Mouse (Mus musculus) urinary bladder, adult 18-20 months (tissue): ENCODE measurements around the gene Birc2.
"Not testable (repeated sequence)": the region's sequence is repeated elsewhere in the genome, so short reads cannot be mapped to it uniquely, and the experiment has no call there.

Experiments used
- DNase-seq, 2 experiments: peaks; one replicate each; pipeline ENCODE4 v3.0.0; 2022; ENCODE audit warnings: low spot score in 2 of 2, mixed read lengths in 2 of 2

Birc2 gene

GRCm38 (mm10) chr9:7836905-7837805 is at the start of gene Birc2:
TSS of gene Birc2 (minus strand) at chr9:7837064.
- peak; percentile 84 to 94 for DNase-seq

GRCm38 (mm10) chr9:7884346-7884745 is 47.5 kb upstream of the Birc2 start:
- no peak for DNase-seq

GRCm38 (mm10) chr9:7882304-7882865 is 45.5 kb upstream of the Birc2 start:
- no peak for DNase-seq

GRCm38 (mm10) chr9:7873511-7874211 is 36.8 kb upstream of the Birc2 start:
- DNase-seq, result no peak

GRCm38 (mm10) chr9:7872775-7873439 is 36.0 kb upstream of the Birc2 start, which contains the start of gene Birc3:
TSS of gene Birc3 (minus strand) at chr9:7873186.
- DNase-seq, result peak; percentile 67 to 69

GRCm38 (mm10) chr9:7872044-7872774 is 35.3 kb upstream of the Birc2 start:
- DNase-seq, result no peak

- no peak for DNase-seq
Observed at GRCm38 (mm10) chr9:7871316-7872043, 34.6 kb upstream of the Birc2 start.

GRCm38 (mm10) chr9:7870556-7871315 is 33.9 kb upstream of the Birc2 start:
- no peak for DNase-seq

GRCm38 (mm10) chr9:7868838-7869491 is 32.1 kb upstream of the Birc2 start:
- DNase-seq, result no peak

- no peak for DNase-seq
Observed at GRCm38 (mm10) chr9:7867981-7868380, 31.1 kb upstream of the Birc2 start.

- not testable (repeated sequence) for DNase-seq
Observed at GRCm38 (mm10) chr9:7866981-7867380, 30.1 kb upstream of the Birc2 start.

- DNase-seq, result no peak
Observed at GRCm38 (mm10) chr9:7860976-7861375, 24.1 kb upstream of the Birc2 start.

- no peak for DNase-seq
Observed at GRCm38 (mm10) chr9:7855912-7856311, 19.0 kb upstream of the Birc2 start.

GRCm38 (mm10) chr9:7855374-7855773 is 18.5 kb upstream of the Birc2 start:
- peak in 1 of 2 experiments; percentile 8 for DNase-seq

- DNase-seq, result not testable (repeated sequence)
Observed at GRCm38 (mm10) chr9:7854196-7854595, 17.3 kb upstream of the Birc2 start.

GRCm38 (mm10) chr9:7852346-7853230 is 15.7 kb upstream of the Birc2 start:
- DNase-seq, result no peak

- no peak for DNase-seq
Observed at GRCm38 (mm10) chr9:7851841-7852240, 15.0 kb upstream of the Birc2 start.

- no peak for DNase-seq
Observed at GRCm38 (mm10) chr9:7848191-7848590, 11.3 kb upstream of the Birc2 start.
